Mouse (Mus musculus) heart, embryonic 12.5 days (tissue): ENCODE measurements around the gene Dohh. TPM values are rescaled to one million over a fixed set of nuclear protein-coding genes. Genes with fewer than 3 reads are reported as not detected.
A peak's percentile ranks its signal among the peaks of the same experiment; 100 is the strongest.

Experiments used
- ATAC-seq: fragments of 200-750 bp; cut with Nextera tagmentation; 2 replicates; pipeline ENCODE4 v1.8.0; 2017; ENCODE audit warnings: moderate TSS enrichment, moderate library complexity; ENCODE audit not compliant: insufficient number of reproducible peaks, low FRiP score
- H3K27ac ChIP-seq: fragments of 300-500 bp; sonication (generic); 2 replicates; pipeline ENCODE4 v1.5.1; 2016; ENCODE audit warnings: mild to moderate bottlenecking, moderate library complexity; ENCODE audit not compliant: poor library complexity, severe bottlenecking
- H3K27me3 ChIP-seq: fragments of 300-500 bp; sonication (generic); replicated peaks from 2 replicates; pipeline ENCODE4 v1.6.1; 2016; ENCODE audit warnings: mild to moderate bottlenecking, moderate library complexity
- H3K36me3 ChIP-seq: fragments of 300-500 bp; sonication (generic); 2 replicates; pipeline ENCODE4 v1.6.1; 2016; ENCODE audit warnings: mild to moderate bottlenecking, moderate library complexity
- H3K4me1 ChIP-seq: fragments of 300-500 bp; sonication (generic); replicated peaks from 2 replicates; pipeline ENCODE4 v1.6.1; 2016; ENCODE audit warnings: mild to moderate bottlenecking
- H3K4me2 ChIP-seq: fragments of 300-500 bp; sonication (generic); 2 replicates; pipeline ENCODE4 v1.6.1; 2016; ENCODE audit warnings: mild to moderate bottlenecking, moderate library complexity
- H3K4me3 ChIP-seq: fragments of 300-500 bp; sonication (generic); 2 replicates; pipeline ENCODE4 v1.5.1; 2016; ENCODE audit warnings: mild to moderate bottlenecking
- H3K9ac ChIP-seq: fragments of 300-500 bp; sonication (generic); 2 replicates; pipeline ENCODE4 v1.6.1; 2016; ENCODE audit warnings: mild to moderate bottlenecking, moderate library complexity
- H3K9me3 ChIP-seq: fragments of 300-500 bp; sonication (generic); replicated peaks from 2 replicates; pipeline ENCODE4 v1.6.1; 2016; ENCODE audit warnings: mild to moderate bottlenecking, moderate library complexity
- WGBS: fragments of 180-500 bp; shearing (Covaris S2); methylation state at CpG from one replicate; pipeline ENCODE4 v1.1.7; 2016; 5-methylcytosine and 5-hydroxymethylcytosine counted together
- polyA plus RNA-seq: library from polyadenylated mRNA; unstranded; fragments of >200 nt; fragmentation: Nextera tagmentation; extraction: Ambion mirVana; gene quantifications from 2 replicates; pipeline ENCODE4 v1.2.1, GENCODE M21; 2016

The Dohh gene
- polyA plus RNA-seq, 1 experiment from 2014 or later, result 66.9 TPM

DNA sequence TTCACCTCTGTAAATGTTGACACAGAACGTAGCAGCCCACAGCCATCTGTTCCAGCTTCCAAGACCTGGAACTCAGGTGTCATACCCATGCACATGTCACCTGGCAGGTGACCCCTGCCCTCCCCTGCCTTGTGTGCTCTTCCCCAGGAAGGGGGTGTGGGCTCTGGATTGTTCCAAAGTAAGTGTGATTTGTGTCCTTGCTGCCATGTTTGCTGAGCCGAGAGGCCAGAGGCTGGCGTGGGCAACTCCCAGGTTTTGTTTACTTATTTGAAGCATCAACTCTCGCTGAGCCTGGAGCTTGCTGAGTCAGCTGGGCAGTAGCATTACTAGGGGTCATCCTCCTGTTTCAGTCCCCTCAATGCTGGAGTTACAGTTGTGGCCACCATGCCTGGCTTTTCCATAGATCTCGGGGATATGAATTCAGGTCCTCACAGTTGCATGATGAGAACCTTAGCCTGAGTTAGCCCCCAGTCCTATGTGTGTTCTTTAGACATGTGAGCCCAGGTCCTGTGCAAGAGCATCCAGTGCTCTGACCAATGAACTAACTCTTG lies 4.4 kb downstream of the Dohh start, which contains the start of gene Gm48552:
Gene Gm48552, plus strand, starts transcription at position 501 of the 551 bp plus-strand sequence.
- H3K9me3 ChIP-seq, result no peaks in the 10 kb centered on the region
- peaks cover 41% of the 10 kb centered on the region for H3K4me1 ChIP-seq
- H3K27ac ChIP-seq, result peak within 1 kb of the TSS; percentile 47; the same call in 1 of the 2 replicates
- no peak within 1 kb of the TSS for H3K4me2 ChIP-seq
- H3K4me3 ChIP-seq, result no peak within 1 kb of the TSS
- WGBS, result 80% methylated on average over 5 of the region's 5 CpGs
- H3K9ac ChIP-seq, result peak within 1 kb of the TSS; percentile 52; the same call in 1 of the 2 replicates
- no peak for ATAC-seq
- H3K27me3 ChIP-seq, result no peaks in the 10 kb centered on the region
- H3K36me3 ChIP-seq, result peaks cover 34% of the 10 kb centered on the region

- Histone ChIP-seq H3K4me1 (peaks cover 46% of the 10 kb centered on the region), H3K27me3 (no peaks in the 10 kb centered on the region), H3K4me3 (no peak overlapping the region), H3K4me2 (no peak overlapping the region), H3K9me3 (no peaks in the 10 kb centered on the region), H3K36me3 (peaks cover 34% of the 10 kb centered on the region), H3K27ac (peak overlapping the region; percentile 47; the same call in 1 of the 2 replicates), H3K9ac (peak overlapping the region; percentile 52; the same call in 1 of the 2 replicates)
- no peak for ATAC-seq
- WGBS, result 53% methylated on average over 3 of the region's 3 CpGs
These were observed 5.1 kb downstream of the Dohh start for GRCm38 (mm10) chr10:81389373-81389772.

GRCm38 (mm10) chr10:81389801-81390677 lies 5.8 kb downstream of the Dohh start:
- Histone ChIP-seq H3K4me3 (no peak overlapping the region), H3K27ac (peak overlapping the region; percentile 47; the same call in 1 of the 2 replicates), H3K9ac (peak overlapping the region; percentile 52), H3K9me3 (no peaks in the 10 kb centered on the region), H3K36me3 (peaks cover 34% of the 10 kb centered on the region), H3K27me3 (no peaks in the 10 kb centered on the region), H3K4me1 (peaks cover 43% of the 10 kb centered on the region), H3K4me2 (no peak overlapping the region)
- 58% methylated on average over 23 of the region's 23 CpGs for WGBS
- ATAC-seq, result peak; percentile 46

GRCm38 (mm10) chr10:81390678-81390965 lies 6.4 kb downstream of the Dohh start:
- no peak overlapping the region for H3K4me3 ChIP-seq
- H3K4me1 ChIP-seq, result peaks cover 37% of the 10 kb centered on the region
- H3K9ac ChIP-seq, result 0 out of 2 replicates have a peak overlapping the region, but pooled peaks have one; percentile 52
- no peak for ATAC-seq
- 84% methylated on average over 13 of the region's 13 CpGs for WGBS
- no peak overlapping the region for H3K27ac ChIP-seq
- H3K9me3 ChIP-seq, result no peaks in the 10 kb centered on the region
- peaks cover 34% of the 10 kb centered on the region for H3K36me3 ChIP-seq
- H3K27me3 ChIP-seq, result no peaks in the 10 kb centered on the region
- H3K4me2 ChIP-seq, result no peak overlapping the region

DNA sequence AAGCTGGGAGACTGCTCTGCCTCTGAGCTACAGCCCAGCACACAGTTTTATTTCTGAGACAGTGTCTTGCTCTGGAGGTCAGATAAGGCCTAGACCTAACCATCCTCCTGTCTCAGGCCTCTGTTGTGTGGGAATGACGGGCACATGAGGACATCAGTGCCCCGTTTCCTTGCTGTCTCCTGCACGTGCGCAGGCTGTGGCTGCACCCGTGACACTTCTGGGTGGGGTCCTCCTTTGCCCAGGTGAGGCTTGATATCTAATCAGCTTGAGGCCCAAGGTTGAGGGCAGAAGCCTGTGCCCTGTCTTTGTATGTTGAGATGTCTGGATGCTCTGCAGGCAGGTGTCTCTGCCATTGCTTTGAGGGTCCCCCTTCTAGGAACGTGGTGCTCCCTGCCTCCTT lies 8.0 kb downstream of the Dohh start:
- Histone ChIP-seq H3K9ac (no peak overlapping the region), H3K9me3 (no peaks in the 10 kb centered on the region), H3K4me2 (no peak overlapping the region), H3K4me1 (peaks cover 33% of the 10 kb centered on the region), H3K27me3 (no peaks in the 10 kb centered on the region), H3K36me3 (peaks cover 21% of the 10 kb centered on the region), H3K27ac (no peak overlapping the region), H3K4me3 (no peak overlapping the region)
- WGBS, result 77% methylated on average over 6 of the region's 6 CpGs
- ATAC-seq, result no peak

DNA sequence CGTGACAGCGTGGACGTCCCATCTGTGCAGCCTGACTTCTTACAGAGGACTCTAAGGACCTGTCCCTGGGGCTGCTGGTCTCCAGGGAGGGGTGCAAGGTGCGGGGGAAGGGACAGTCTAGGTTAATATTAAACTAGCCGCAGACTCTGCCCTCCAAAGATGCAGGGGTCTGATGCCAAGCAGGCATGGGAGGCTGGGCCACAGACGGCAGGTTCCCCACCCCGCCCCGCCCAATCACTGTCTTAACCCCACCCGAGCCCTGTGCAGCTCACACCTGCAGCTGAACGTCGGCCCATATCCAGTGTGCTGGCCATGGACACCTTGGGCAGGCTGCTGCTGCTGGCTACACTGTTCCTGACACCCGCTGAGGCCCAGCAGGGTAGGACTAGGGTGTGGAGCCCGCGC lies 8.6 kb downstream of the Dohh start, which contains the start of gene Smim24:
Gene Smim24, plus strand, starts transcription at position 271 of the 405 bp plus-strand sequence.
- WGBS, result 49% methylated on average over 14 of the region's 14 CpGs
- no peaks in the 10 kb centered on the region for H3K27me3 ChIP-seq
- H3K9me3 ChIP-seq, result no peaks in the 10 kb centered on the region
- H3K27ac ChIP-seq, result peak within 1 kb of the TSS; percentile 56; the same call in 1 of the 2 replicates
- ATAC-seq, result no peak
- peak within 1 kb of the TSS; percentile 66 for H3K9ac ChIP-seq
- peaks cover 21% of the 10 kb centered on the region for H3K36me3 ChIP-seq
- peak within 1 kb of the TSS; percentile 74 for H3K4me2 ChIP-seq
- peak within 1 kb of the TSS; percentile 40 for H3K4me3 ChIP-seq
- H3K4me1 ChIP-seq, result peaks cover 33% of the 10 kb centered on the region

GRCm38 (mm10) chr10:81393456-81394063 lies 9.3 kb downstream of the Dohh start:
- 6% methylated on average over 19 of the region's 19 CpGs for WGBS

GRCm38 (mm10) chr10:81395127-81395526 lies 10.9 kb downstream of the Dohh start:
- WGBS, result 13% methylated on average over 5 of the region's 5 CpGs
- no peak overlapping the region for H3K9ac ChIP-seq
- no peak overlapping the region for H3K4me2 ChIP-seq
- no peaks in the 10 kb centered on the region for H3K27me3 ChIP-seq
- H3K4me3 ChIP-seq, result no peak overlapping the region
- peaks cover 31% of the 10 kb centered on the region for H3K36me3 ChIP-seq
- no peak overlapping the region for H3K27ac ChIP-seq
- peaks cover 20% of the 10 kb centered on the region for H3K4me1 ChIP-seq
- no peak for ATAC-seq
- no peaks in the 10 kb centered on the region for H3K9me3 ChIP-seq

More at GRCm38 (mm10) chr10:81393456-81394063, 9.3 kb downstream of the Dohh start:
- H3K9ac ChIP-seq, result peak overlapping the region; percentile 66
- no peaks in the 10 kb centered on the region for H3K9me3 ChIP-seq
- H3K27ac ChIP-seq, result peak overlapping the region; percentile 56; the same call in 1 of the 2 replicates
- H3K4me3 ChIP-seq, result peak overlapping the region; percentile 40
- no peaks in the 10 kb centered on the region for H3K27me3 ChIP-seq
- peak overlapping the region; percentile 74 for H3K4me2 ChIP-seq
- ATAC-seq, result no peak
- H3K36me3 ChIP-seq, result peaks cover 21% of the 10 kb centered on the region
- H3K4me1 ChIP-seq, result peaks cover 33% of the 10 kb centered on the region

DNA sequence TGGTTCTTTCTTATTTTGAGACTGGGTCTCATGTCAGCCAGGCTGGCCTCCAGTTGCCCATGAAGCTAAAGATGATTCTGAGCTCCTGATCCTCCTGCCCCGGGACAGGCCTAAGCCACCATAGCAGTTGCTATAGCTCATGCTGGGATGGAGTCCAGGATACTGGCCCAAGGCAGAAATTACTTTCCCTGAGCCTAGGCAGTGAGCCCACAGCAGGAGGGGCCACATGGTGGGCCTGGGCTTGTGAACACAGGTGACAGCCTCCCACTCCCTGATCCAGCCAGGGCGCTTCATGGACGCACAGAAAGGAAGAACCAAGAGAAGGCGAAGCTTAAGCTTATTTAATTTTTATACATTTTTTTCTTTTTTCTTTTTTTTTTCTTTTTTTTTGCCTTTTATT lies 11.6 kb downstream of the Dohh start:
- Histone ChIP-seq H3K4me1 (peaks cover 24% of the 10 kb centered on the region), H3K36me3 (peaks cover 38% of the 10 kb centered on the region), H3K4me3 (no peak overlapping the region), H3K27me3 (no peaks in the 10 kb centered on the region; the same call in 1 of the 2 replicates), H3K4me2 (no peak overlapping the region), H3K27ac (no peak overlapping the region), H3K9ac (no peak overlapping the region; the same call in 1 of the 2 replicates), H3K9me3 (no peaks in the 10 kb centered on the region)
- no peak for ATAC-seq
- WGBS, result 77% methylated on average over 4 of the region's 4 CpGs

GRCm38 (mm10) chr10:81396749-81397148 lies 12.5 kb downstream of the Dohh start:
- H3K27ac ChIP-seq, result no peak overlapping the region
- H3K4me3 ChIP-seq, result no peak overlapping the region
- ATAC-seq, result no peak
- H3K9ac ChIP-seq, result no peak overlapping the region
- peaks cover 38% of the 10 kb centered on the region for H3K36me3 ChIP-seq
- H3K27me3 ChIP-seq, result no peaks in the 10 kb centered on the region; the same call in 1 of the 2 replicates
- WGBS, result 76% methylated on average over 5 of the region's 5 CpGs
- H3K4me1 ChIP-seq, result peaks cover 33% of the 10 kb centered on the region
- no peaks in the 10 kb centered on the region for H3K9me3 ChIP-seq
- H3K4me2 ChIP-seq, result no peak overlapping the region

GRCm38 (mm10) chr10:81399296-81399695 lies 15.1 kb downstream of the Dohh start:
- Histone ChIP-seq H3K4me1 (peaks cover 39% of the 10 kb centered on the region), H3K9me3 (no peaks in the 10 kb centered on the region), H3K36me3 (peaks cover 56% of the 10 kb centered on the region), H3K9ac (no peak overlapping the region), H3K27ac (no peak overlapping the region), H3K4me2 (no peak overlapping the region), H3K27me3 (no peaks in the 10 kb centered on the region; the same call in 1 of the 2 replicates), H3K4me3 (no peak overlapping the region)
- 59% methylated on average over 5 of the region's 5 CpGs for WGBS
- no peak for ATAC-seq
